Mouse (Mus musculus) heart, embryonic 16.5 days (tissue): ENCODE results near the gene Sycp3. TPM values are rescaled to one million over a fixed set of nuclear protein-coding genes. Genes with fewer than 3 reads are reported as not detected.

Source experiments
- polyA plus RNA-seq: library from polyadenylated mRNA; unstranded; fragments of >200 nt; fragmentation: Nextera tagmentation; extraction: Ambion mirVana; gene quantifications from 2 replicates; pipeline ENCODE4 v1.2.1, GENCODE M21; 2015

The Sycp3 gene
- polyA plus RNA-seq, 1 experiment from 2014 or later = 0.22 TPM

Other genes starting within 250 kb of the Sycp3 start
- 3.3 and 11.8 TPM in 2 replicates for gene Dram1, start 80.5 kb upstream of the Sycp3 start, polyA plus RNA-seq
- gene Gnptab, start 80.4 kb upstream of the Sycp3 start, polyA plus RNA-seq = 9.4 and 9.6 TPM in 2 replicates
- gene Chpt1, start 44.5 kb downstream of the Sycp3 start, polyA plus RNA-seq = 20.0 and 28.2 TPM in 2 replicates
- 3.9 and 9.6 TPM in 2 replicates for gene Mybpc1, start 145.6 kb downstream of the Sycp3 start, polyA plus RNA-seq
- 0.27 and 1.1 TPM in 2 replicates for gene Spic, start 225.4 kb downstream of the Sycp3 start, polyA plus RNA-seq